Mouse (Mus musculus): ENCODE measurements around the gene Pdzd7. TPM values are rescaled to one million over a fixed set of nuclear protein-coding genes. Genes with fewer than 3 reads are reported as not detected.
A peak's percentile ranks its signal among the peaks of the same experiment; 100 is the strongest.

Gene Pdzd7
- total RNA-seq, 2 experiments from 2014 or later, result 1.8 to 2.9 TPM

- peak in 1 of 2 experiments; percentile 59 for DNase-seq (ENCODE audit: extremely low spot score in 1 of 2, low spot score in 1 of 2)
Measured at GRCm38 (mm10) chr19:45036867-45037266, 8.7 kb downstream of the Pdzd7 start.

- DNase-seq (ENCODE audit: extremely low spot score in 1 of 2, low spot score in 1 of 2), result no peak
Measured at GRCm38 (mm10) chr19:45032570-45033332, 12.8 kb downstream of the Pdzd7 start.

- peak in 1 of 2 experiments; percentile 72 for DNase-seq (ENCODE audit: extremely low spot score in 1 of 2, low spot score in 1 of 2)
Measured at GRCm38 (mm10) chr19:45031780-45032179, 13.7 kb downstream of the Pdzd7 start.

GRCm38 (mm10) chr19:45030746-45031693 lies 14.5 kb downstream of the Pdzd7 start:
- DNase-seq (ENCODE audit: extremely low spot score in 1 of 2, low spot score in 1 of 2), result peak in 1 of 2 experiments; percentile 77

GRCm38 (mm10) chr19:45030111-45030510 lies 15.4 kb downstream of the Pdzd7 start:
- DNase-seq (ENCODE audit: extremely low spot score in 1 of 2, low spot score in 1 of 2), result peak in 1 of 2 experiments; percentile 71

GRCm38 (mm10) chr19:45029571-45029970 lies 15.9 kb downstream of the Pdzd7 start:
- no peak for DNase-seq (ENCODE audit: extremely low spot score in 1 of 2, low spot score in 1 of 2)

- DNase-seq (ENCODE audit: extremely low spot score in 1 of 2, low spot score in 1 of 2), result no peak
Measured at GRCm38 (mm10) chr19:45028746-45029145, 16.8 kb downstream of the Pdzd7 start.

- no peak for DNase-seq (ENCODE audit: extremely low spot score in 1 of 2, low spot score in 1 of 2)
Measured at GRCm38 (mm10) chr19:45027848-45028247, 17.7 kb downstream of the Pdzd7 start.

GRCm38 (mm10) chr19:45026958-45027670 lies 18.4 kb downstream of the Pdzd7 start:
- no peak for DNase-seq (ENCODE audit: extremely low spot score in 1 of 2, low spot score in 1 of 2)

- no peak for DNase-seq (ENCODE audit: extremely low spot score in 1 of 2, low spot score in 1 of 2)
Measured at GRCm38 (mm10) chr19:45025937-45026568, 19.5 kb downstream of the Pdzd7 start.

GRCm38 (mm10) chr19:45024775-45025174 lies 20.7 kb downstream of the Pdzd7 start:
- no peak for DNase-seq (ENCODE audit: extremely low spot score in 1 of 2, low spot score in 1 of 2)

GRCm38 (mm10) chr19:45023993-45024392 lies 21.5 kb downstream of the Pdzd7 start:
- no peak for DNase-seq (ENCODE audit: extremely low spot score in 1 of 2, low spot score in 1 of 2)

- DNase-seq (ENCODE audit: extremely low spot score in 1 of 2, low spot score in 1 of 2), result no peak
Measured at GRCm38 (mm10) chr19:45021362-45021761, 24.2 kb downstream of the Pdzd7 start.

GRCm38 (mm10) chr19:45020348-45020747 lies 25.2 kb downstream of the Pdzd7 start:
- DNase-seq (ENCODE audit: extremely low spot score in 1 of 2, low spot score in 1 of 2), result no peak

GRCm38 (mm10) chr19:45018351-45018831 lies 27.1 kb downstream of the Pdzd7 start:
- no peak for DNase-seq (ENCODE audit: extremely low spot score in 1 of 2, low spot score in 1 of 2)

- DNase-seq (ENCODE audit: extremely low spot score in 1 of 2, low spot score in 1 of 2), result peak; percentile 65 to 70
Measured at GRCm38 (mm10) chr19:45017909-45018308, 27.6 kb downstream of the Pdzd7 start.

GRCm38 (mm10) chr19:45017216-45017771 lies 28.2 kb downstream of the Pdzd7 start:
- peak; percentile 65 to 67 for DNase-seq (ENCODE audit: extremely low spot score in 1 of 2, low spot score in 1 of 2)

GRCm38 (mm10) chr19:45016341-45017215 lies 28.9 kb downstream of the Pdzd7 start:
- DNase-seq (ENCODE audit: extremely low spot score in 1 of 2, low spot score in 1 of 2), result peak in 1 of 2 experiments; percentile 56

Data from layer of hippocampus, postnatal 25 days (tissue).